Mouse (Mus musculus): Measurements from ENCODE around the gene Jade3. TPM values are rescaled to one million over a fixed set of nuclear protein-coding genes. Genes with fewer than 3 reads are reported as not detected.
"Not testable (repeated sequence)": the region's sequence is repeated elsewhere in the genome, so short reads cannot be mapped to it uniquely, and the experiment has no call there.

Gene Jade3
- polyA plus RNA-seq (2017; shearing (Covaris generic)): 1 to 10 TPM; 1.2 to 1.3 TPM

GRCm38 (mm10) chrX:20425140-20425838 is at the start of gene Jade3:
TSS of gene Jade3 (plus strand) at chrX:20425688.
- ATAC-seq: peak; percentile 87

GRCm38 (mm10) chrX:20379347-20380014 is 46.0 kb upstream of the Jade3 start:
- ATAC-seq: no peak

DNA sequence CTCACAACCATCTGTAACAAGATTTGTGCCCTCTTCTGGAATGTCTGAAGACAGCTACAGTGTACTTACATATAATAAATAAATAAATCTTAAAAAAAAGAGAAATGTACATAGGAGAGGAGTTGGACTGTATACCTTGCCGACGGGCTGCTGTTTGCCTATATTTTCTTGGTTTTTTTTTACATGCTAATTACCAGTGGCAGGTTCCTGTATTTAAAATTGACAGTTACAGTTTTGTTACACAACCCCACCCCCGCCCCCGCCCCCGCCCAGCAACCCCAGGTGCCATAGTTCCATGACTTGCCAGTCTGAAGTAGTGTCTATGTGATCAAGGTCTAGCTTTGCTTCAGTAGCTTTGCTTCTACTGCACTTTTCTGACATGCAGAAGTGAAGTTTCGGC is 43.2 kb upstream of the Jade3 start:
- ATAC-seq: no peak

DNA sequence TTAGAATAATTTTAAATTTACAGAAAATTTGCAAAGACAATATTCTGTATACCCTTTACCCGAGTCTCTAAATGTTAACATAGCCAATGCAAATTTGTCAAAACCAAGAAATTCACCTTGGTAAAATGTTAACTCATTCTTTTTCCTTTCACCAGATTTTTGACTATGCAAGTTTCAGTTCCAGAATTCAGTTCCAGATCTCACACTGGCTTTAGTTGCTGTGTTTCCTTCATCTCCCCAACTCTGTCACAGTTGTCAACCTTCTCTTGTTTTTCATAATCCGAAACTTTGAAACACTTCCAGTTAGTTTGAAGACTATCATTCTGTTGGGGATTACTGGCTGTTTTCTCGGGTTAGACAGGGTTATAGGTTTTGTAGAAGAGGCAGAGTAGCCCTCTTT is 38.5 kb upstream of the Jade3 start:
- ATAC-seq: no peak

GRCm38 (mm10) chrX:20391964-20392363 is 33.5 kb upstream of the Jade3 start:
- not testable (repeated sequence) for ATAC-seq

- no peak for ATAC-seq
Observed at GRCm38 (mm10) chrX:20392942-20393341, 32.5 kb upstream of the Jade3 start.

DNA sequence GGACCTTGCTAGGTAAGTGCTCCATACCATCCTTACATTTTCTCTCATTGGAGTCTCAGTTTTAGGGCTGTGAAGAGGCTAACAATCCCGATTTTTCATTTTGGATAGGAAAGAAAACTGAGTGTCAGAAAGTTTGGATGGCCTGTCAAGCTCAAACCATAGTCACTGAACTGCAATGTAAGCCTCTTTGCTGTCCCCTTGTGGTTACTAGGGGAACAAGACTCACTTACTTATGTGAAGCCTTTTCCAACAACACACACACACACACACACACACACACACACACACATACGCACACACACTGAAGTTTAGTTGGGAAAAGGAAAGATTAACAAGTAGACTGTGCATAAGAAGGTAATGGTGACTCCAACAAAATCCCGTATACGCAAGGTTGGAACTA is 21.4 kb upstream of the Jade3 start:
- no peak for ATAC-seq

- no peak for ATAC-seq
Observed at GRCm38 (mm10) chrX:20406909-20407308, 18.6 kb upstream of the Jade3 start.

- ATAC-seq: no peak
Observed at GRCm38 (mm10) chrX:20407676-20408075, 17.8 kb upstream of the Jade3 start.

DNA sequence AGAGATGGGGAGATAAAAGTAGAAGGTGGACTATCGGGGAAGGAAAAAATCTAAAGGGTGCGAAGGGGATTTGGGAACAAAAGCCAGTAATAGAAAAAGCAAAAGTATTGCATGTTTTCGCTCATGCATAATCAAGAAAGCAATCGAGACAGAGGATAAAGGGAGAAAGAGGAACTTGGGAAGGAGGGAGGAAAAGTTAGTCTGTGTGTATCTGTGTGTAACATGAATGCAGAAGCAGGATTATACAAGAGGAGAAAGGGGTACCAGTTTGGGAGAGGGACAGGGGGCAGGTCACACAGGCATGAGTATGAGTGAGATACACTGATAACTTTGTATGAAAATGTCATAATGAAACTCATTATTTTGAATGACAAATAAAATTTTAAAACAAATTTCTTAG is 14.1 kb upstream of the Jade3 start:
- no peak for ATAC-seq

GRCm38 (mm10) chrX:20412221-20412620 is 13.3 kb upstream of the Jade3 start:
- ATAC-seq: no peak

DNA sequence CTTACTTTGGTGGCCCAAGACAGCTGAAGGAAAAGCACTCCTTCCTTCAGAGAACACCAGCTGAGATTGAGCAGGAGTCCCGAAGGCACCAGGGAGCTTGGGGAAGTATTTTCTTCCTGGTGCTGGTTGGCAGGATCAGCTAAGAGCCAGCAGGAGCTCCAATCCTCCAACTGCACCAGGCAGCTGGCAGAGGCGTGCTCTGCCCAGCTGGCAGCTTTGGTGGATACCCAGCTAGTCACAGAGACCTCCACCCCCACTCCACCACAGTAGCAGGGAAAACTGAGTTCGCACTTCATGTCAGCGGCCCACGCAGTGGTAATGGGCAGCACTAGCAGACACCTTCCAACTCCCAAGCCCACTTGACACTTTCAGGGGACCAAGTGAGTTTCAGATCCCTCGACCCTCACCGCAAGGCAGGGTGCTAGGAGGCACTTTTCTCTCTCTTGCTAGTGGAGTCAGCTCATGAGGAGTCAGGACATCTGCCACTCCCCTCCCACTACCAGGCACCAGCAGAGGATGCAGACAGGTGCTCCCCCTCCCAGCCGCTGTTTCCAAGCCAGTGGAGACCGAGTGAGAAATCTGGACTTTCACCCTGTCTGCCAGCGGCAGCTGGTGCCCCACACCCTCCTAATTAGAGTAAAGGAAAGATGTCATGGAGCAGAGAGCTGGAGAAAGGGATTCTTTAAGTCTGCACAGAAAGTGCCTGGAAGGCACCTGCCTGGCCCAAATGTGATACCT is 10.4 kb upstream of the Jade3 start:
- ATAC-seq: no peak

DNA sequence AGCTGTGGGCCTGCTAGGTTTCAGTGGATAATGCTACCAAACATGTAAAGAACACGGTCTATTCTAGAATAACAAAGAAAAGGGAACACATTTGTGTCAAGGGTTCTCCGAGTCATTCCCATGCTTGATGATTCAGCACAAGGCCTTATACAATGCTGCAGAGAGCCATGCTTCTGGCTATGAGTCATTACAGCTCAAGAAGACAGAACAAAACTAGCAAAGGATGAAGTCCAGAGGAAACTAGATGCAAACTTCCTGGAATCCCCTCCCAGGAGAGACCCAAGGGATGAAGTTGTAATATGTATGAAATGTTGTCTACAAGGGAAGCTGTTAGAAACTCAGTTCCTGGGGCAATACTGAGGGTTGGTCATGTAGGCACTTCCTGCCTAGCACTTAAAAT is 7.0 kb upstream of the Jade3 start:
- no peak for ATAC-seq

DNA sequence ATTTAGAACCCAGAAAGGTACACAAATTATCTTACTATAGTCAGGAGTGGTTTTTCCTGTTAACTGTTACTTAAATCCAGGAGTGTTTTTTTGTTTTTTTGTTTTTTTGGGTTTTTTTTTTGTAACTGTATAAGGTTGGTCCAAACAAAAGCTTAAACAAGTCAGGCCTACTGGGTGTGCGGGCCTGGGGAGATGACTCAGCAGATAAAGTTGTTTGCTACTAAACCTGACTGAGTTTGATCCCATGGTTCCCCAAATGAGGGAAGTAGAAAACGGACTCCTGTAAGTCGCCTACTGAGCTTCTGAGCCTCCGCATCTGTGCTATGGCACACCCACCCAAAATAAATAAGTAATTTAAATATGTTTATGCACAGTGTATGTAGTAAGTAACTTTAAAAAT is 6.0 kb upstream of the Jade3 start:
- ATAC-seq: no peak

DNA sequence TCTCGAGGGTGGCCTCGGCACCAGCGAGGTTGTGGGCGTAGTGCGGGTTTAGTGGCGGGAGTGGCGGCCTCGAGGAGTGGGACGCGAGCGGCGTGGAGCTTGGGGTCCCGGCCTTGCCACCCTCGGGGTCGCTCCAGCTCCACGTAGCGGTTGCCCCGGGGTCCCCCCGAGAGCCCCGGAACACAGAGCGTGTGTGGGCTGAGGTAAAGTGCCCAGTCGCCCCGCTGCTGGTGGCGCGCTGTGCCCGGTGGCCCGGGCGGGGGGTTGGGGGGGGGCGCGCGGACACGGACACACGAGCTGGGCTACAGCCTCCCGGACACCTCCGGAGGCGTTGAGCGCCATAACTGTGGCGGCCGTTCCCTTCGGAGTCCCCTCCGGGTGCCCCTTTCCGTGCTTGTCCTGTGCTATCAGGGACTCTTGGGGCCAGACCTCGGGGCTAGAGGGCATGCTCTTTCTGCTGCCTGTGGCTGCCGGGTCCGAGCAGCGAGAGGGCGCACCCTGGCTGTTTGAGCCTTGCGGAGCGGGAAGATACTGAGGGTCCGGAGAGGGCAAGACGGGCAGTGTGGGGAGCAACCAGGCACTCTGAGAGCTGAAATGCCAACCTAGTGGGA is 456 bp downstream of the Jade3 start:
- peak; percentile 21 for ATAC-seq

- no peak for ATAC-seq
Observed at GRCm38 (mm10) chrX:20483213-20483612, 57.7 kb downstream of the Jade3 start.

- no peak for ATAC-seq
Observed at GRCm38 (mm10) chrX:20497682-20498081, 72.2 kb downstream of the Jade3 start.

GRCm38 (mm10) chrX:20520290-20520939 is 94.9 kb downstream of the Jade3 start:
- no peak for ATAC-seq

- no peak for ATAC-seq
Observed at GRCm38 (mm10) chrX:20521578-20521977, 96.1 kb downstream of the Jade3 start.

GRCm38 (mm10) chrX:20532621-20533020 is 107.1 kb downstream of the Jade3 start:
- ATAC-seq: no peak

GRCm38 (mm10) chrX:20543867-20544266 is 118.4 kb downstream of the Jade3 start:
- ATAC-seq: no peak

- ATAC-seq: no peak
Observed at GRCm38 (mm10) chrX:20547609-20548008, 122.1 kb downstream of the Jade3 start.

All from CD4-positive, CD25-positive, alpha-beta regulatory T cell, adult 4 months (primary cell).